Mouse (Mus musculus): ENCODE results near the gene Gm49322. TPM values are rescaled to one million over a fixed set of nuclear protein-coding genes. Genes with fewer than 3 reads are reported as not detected.

Gene Gm49322
- polyA plus RNA-seq, 1 experiment from 2014 or later = 2.5 TPM

GRCm38 (mm10) chr10:80611905-80612304, 6.1 kb downstream of the Gm49322 start:
- DNase-seq (no peak), ATAC-seq (ENCODE audit: low FRiP score, low TSS enrichment) (no peak)
- no peaks in the 10 kb centered on the region for H3K9me3 ChIP-seq (ENCODE audit: control insufficient read depth, low read length)
- no peak overlapping the region for H3K27ac ChIP-seq (replicated peaks; ENCODE audit: low read depth, low read length)
- H3K4me3 ChIP-seq (replicated peaks; ENCODE audit: low read depth, low read length) = no peak overlapping the region
- no peaks in the 10 kb centered on the region for H3K4me1 ChIP-seq (ENCODE audit: control insufficient read depth, insufficient read depth, low read length)
- no peaks in the 10 kb centered on the region for H3K27me3 ChIP-seq (ENCODE audit: control insufficient read depth, insufficient read depth, low read length)
- H3K36me3 ChIP-seq (ENCODE audit: control insufficient read depth, insufficient read depth, low read length) = peaks cover 72% of the 10 kb centered on the region
- H3K9ac ChIP-seq (replicated peaks; ENCODE audit: low read length) = no peak overlapping the region
- H3K4me2 ChIP-seq (ENCODE audit: low read length) = no peak overlapping the region
- 98% methylated on average over 3 of the region's 3 CpGs for WGBS

DNA sequence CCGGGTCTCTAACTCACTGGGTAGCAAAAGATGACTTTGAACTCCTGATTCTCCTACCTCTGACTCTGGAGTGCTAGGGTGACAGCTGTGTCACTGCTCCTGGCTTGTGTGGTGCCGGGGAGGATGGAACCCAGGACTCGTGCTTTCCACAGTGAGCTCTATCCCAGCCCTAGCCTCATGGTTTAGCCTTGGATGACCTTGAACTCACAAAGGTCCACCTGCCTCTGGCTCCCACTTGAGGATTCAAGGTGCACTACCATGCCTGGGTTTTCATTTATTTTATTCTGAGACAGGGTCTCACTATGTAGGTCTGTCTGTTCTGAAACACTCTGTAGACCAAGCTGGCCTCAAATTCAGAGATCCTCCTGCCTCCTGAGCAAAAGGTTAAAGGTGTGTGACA, 8.0 kb downstream of the Gm49322 start:
- H3K9ac ChIP-seq (replicated peaks; ENCODE audit: low read length) = no peak overlapping the region
- no peaks in the 10 kb centered on the region for H3K27me3 ChIP-seq (ENCODE audit: control insufficient read depth, insufficient read depth, low read length)
- 97% methylated on average over 3 of the region's 3 CpGs for WGBS
- ATAC-seq (ENCODE audit: low FRiP score, low TSS enrichment) (no peak), DNase-seq (no peak)
- H3K4me1 ChIP-seq (ENCODE audit: control insufficient read depth, insufficient read depth, low read length) = no peaks in the 10 kb centered on the region
- H3K4me2 ChIP-seq (ENCODE audit: low read length) = no peak overlapping the region
- no peak overlapping the region for H3K4me3 ChIP-seq (replicated peaks; ENCODE audit: low read depth, low read length)
- no peaks in the 10 kb centered on the region for H3K9me3 ChIP-seq (ENCODE audit: control insufficient read depth, low read length)
- H3K27ac ChIP-seq (replicated peaks; ENCODE audit: low read depth, low read length) = no peak overlapping the region
- peaks cover 53% of the 10 kb centered on the region for H3K36me3 ChIP-seq (ENCODE audit: control insufficient read depth, insufficient read depth, low read length)

DNA sequence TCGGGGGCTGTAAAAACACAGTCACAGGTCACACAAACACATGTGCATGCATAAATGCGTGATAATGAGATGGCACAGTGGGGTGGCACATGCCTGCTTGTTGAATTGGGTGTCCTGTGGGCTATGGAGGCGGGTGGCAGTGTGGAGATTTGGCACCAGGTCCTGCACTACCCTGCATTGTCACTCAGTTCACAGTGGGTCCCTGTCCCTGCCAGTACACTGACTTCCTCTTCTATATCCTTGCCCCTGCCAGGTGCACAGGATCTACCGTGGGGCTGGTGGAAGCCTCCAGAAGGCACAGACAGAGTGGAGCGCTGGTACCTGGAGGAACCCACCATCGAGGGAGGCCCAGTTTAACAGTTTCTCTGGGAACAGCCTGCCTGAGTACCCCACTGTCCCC, 8.5 kb downstream of the Gm49322 start:
- Histone ChIP-seq H3K36me3 (ENCODE audit: control insufficient read depth, insufficient read depth, low read length) (peaks cover 48% of the 10 kb centered on the region), H3K4me2 (ENCODE audit: low read length) (no peak overlapping the region), H3K27ac (replicated peaks; ENCODE audit: low read depth, low read length) (no peak overlapping the region), H3K9me3 (ENCODE audit: control insufficient read depth, low read length) (no peaks in the 10 kb centered on the region), H3K4me3 (replicated peaks; ENCODE audit: low read depth, low read length) (no peak overlapping the region), H3K27me3 (ENCODE audit: control insufficient read depth, insufficient read depth, low read length) (no peaks in the 10 kb centered on the region), H3K9ac (replicated peaks; ENCODE audit: low read length) (no peak overlapping the region), H3K4me1 (ENCODE audit: control insufficient read depth, insufficient read depth, low read length) (no peaks in the 10 kb centered on the region)
- DNase-seq (no peak), ATAC-seq (ENCODE audit: low FRiP score, low TSS enrichment) (no peak)
- 92% methylated on average over 6 of the region's 6 CpGs for WGBS

- peaks cover 26% of the 10 kb centered on the region for H3K36me3 ChIP-seq (ENCODE audit: control insufficient read depth, insufficient read depth, low read length)
- H3K9me3 ChIP-seq (ENCODE audit: control insufficient read depth, low read length) = no peaks in the 10 kb centered on the region
- no peaks in the 10 kb centered on the region for H3K27me3 ChIP-seq (ENCODE audit: control insufficient read depth, insufficient read depth, low read length)
- no peak overlapping the region for H3K4me3 ChIP-seq (replicated peaks; ENCODE audit: low read depth, low read length)
- ATAC-seq (ENCODE audit: low FRiP score, low TSS enrichment) (no peak), DNase-seq (no peak)
- no peak overlapping the region for H3K9ac ChIP-seq (replicated peaks; ENCODE audit: low read length)
- H3K4me2 ChIP-seq (ENCODE audit: low read length) = no peak overlapping the region
- WGBS = 85% methylated on average over 9 of the region's 9 CpGs
- H3K27ac ChIP-seq (replicated peaks; ENCODE audit: low read depth, low read length) = no peak overlapping the region
- peaks cover 6% of the 10 kb centered on the region for H3K4me1 ChIP-seq (ENCODE audit: control insufficient read depth, insufficient read depth, low read length)
Measured at GRCm38 (mm10) chr10:80618181-80618580, 12.4 kb downstream of the Gm49322 start.

- ATAC-seq (ENCODE audit: low FRiP score, low TSS enrichment) = no peak
- no peak overlapping the region for H3K9ac ChIP-seq (replicated peaks; ENCODE audit: low read length)
- H3K4me2 ChIP-seq (ENCODE audit: low read length) = no peak overlapping the region
- no peaks in the 10 kb centered on the region for H3K9me3 ChIP-seq (ENCODE audit: control insufficient read depth, low read length)
- 36% methylated on average over 8 of the region's 8 CpGs for WGBS
- no peaks in the 10 kb centered on the region for H3K27me3 ChIP-seq (ENCODE audit: control insufficient read depth, insufficient read depth, low read length)
- H3K27ac ChIP-seq (replicated peaks; ENCODE audit: low read depth, low read length) = no peak overlapping the region
- peaks cover 21% of the 10 kb centered on the region for H3K4me1 ChIP-seq (ENCODE audit: control insufficient read depth, insufficient read depth, low read length)
- peaks cover 15% of the 10 kb centered on the region for H3K36me3 ChIP-seq (ENCODE audit: control insufficient read depth, insufficient read depth, low read length)
- H3K4me3 ChIP-seq (replicated peaks; ENCODE audit: low read depth, low read length) = no peak overlapping the region
- no peak for DNase-seq
Measured at GRCm38 (mm10) chr10:80619465-80620244, 13.8 kb downstream of the Gm49322 start.

- Histone ChIP-seq H3K27ac (replicated peaks; ENCODE audit: low read depth, low read length) (no peak overlapping the region), H3K4me3 (replicated peaks; ENCODE audit: low read depth, low read length) (no peak overlapping the region), H3K9me3 (ENCODE audit: control insufficient read depth, low read length) (no peaks in the 10 kb centered on the region), H3K27me3 (ENCODE audit: control insufficient read depth, insufficient read depth, low read length) (no peaks in the 10 kb centered on the region), H3K4me2 (ENCODE audit: low read length) (no peak overlapping the region), H3K36me3 (ENCODE audit: control insufficient read depth, insufficient read depth, low read length) (peaks cover 8% of the 10 kb centered on the region), H3K4me1 (ENCODE audit: control insufficient read depth, insufficient read depth, low read length) (peaks cover 22% of the 10 kb centered on the region), H3K9ac (replicated peaks; ENCODE audit: low read length) (no peak overlapping the region)
- DNase-seq (no peak), ATAC-seq (ENCODE audit: low FRiP score, low TSS enrichment) (no peak)
- WGBS = 85% methylated on average over 9 of the region's 9 CpGs
Measured at GRCm38 (mm10) chr10:80620365-80620764, 14.5 kb downstream of the Gm49322 start.

DNA sequence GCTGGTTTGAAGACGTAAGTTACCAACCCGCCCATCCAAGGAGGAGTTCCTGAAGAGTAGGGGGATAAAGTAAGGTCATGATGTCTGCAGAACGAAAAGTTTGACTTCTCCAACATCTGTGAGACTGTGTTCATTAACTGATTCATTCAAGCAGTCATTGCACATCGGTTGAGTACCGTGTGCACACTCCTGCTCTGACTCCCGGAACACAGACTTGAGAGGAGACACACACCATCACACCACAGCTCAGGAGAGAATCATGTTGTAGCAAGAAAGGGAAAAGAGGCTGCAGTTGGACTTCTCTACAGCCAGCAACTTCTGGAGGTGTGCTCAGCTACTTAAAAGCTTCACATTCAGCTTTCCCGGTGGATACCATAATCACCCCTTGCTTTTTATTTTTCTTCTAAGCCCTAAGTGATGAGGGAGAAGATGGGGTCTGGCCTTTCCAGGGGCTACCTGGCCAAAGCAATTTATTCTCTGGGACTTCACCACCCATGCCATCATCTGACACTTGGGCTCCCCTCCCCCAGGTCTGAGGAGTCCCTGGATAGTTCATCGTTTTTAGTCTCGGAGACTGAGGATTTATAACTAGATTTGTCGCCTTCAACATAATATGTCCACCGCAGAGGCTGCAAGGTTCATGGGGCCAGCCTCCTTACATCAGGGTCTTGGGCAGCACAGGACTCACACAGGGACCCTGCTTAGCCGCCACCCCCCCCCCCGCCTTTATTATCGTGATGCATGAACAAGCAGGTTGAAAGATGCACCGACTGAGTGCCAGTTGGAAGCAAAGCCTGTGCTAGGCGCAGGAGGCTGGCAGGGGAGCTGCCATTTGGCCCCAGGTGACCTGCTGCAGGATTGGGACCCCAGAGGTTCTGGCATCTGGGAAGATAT, 15.2 kb downstream of the Gm49322 start:
- 52% methylated on average over 16 of the region's 16 CpGs for WGBS
- H3K4me1 ChIP-seq (ENCODE audit: control insufficient read depth, insufficient read depth, low read length) = peaks cover 22% of the 10 kb centered on the region
- H3K27me3 ChIP-seq (ENCODE audit: control insufficient read depth, insufficient read depth, low read length) = no peaks in the 10 kb centered on the region
- no peaks in the 10 kb centered on the region for H3K9me3 ChIP-seq (ENCODE audit: control insufficient read depth, low read length)
- peak overlapping the region; percentile 66 for H3K4me2 ChIP-seq (ENCODE audit: low read length)
- DNase-seq (no peak), ATAC-seq (ENCODE audit: low FRiP score, low TSS enrichment) (no peak)
- H3K27ac ChIP-seq (replicated peaks; ENCODE audit: low read depth, low read length) = peak overlapping the region; percentile 97
- H3K9ac ChIP-seq (replicated peaks; ENCODE audit: low read length) = peak overlapping the region; percentile 52
- peak overlapping the region; percentile 78 for H3K4me3 ChIP-seq (replicated peaks; ENCODE audit: low read depth, low read length)
- peaks cover 1% of the 10 kb centered on the region for H3K36me3 ChIP-seq (ENCODE audit: control insufficient read depth, insufficient read depth, low read length)

- ATAC-seq (ENCODE audit: low FRiP score, low TSS enrichment) = no peak
- Histone ChIP-seq H3K36me3 (ENCODE audit: control insufficient read depth, insufficient read depth, low read length) (no peaks in the 10 kb centered on the region), H3K4me1 (ENCODE audit: control insufficient read depth, insufficient read depth, low read length) (peaks cover 22% of the 10 kb centered on the region), H3K27ac (replicated peaks; ENCODE audit: low read depth, low read length) (peak overlapping the region; percentile 97), H3K27me3 (ENCODE audit: control insufficient read depth, insufficient read depth, low read length) (no peaks in the 10 kb centered on the region), H3K9ac (replicated peaks; ENCODE audit: low read length) (peak overlapping the region; percentile 52), H3K9me3 (ENCODE audit: control insufficient read depth, low read length) (no peaks in the 10 kb centered on the region), H3K4me3 (replicated peaks; ENCODE audit: low read depth, low read length) (peak overlapping the region; percentile 78), H3K4me2 (ENCODE audit: low read length) (peak overlapping the region; percentile 66)
- DNase-seq = no peak
- 3% methylated on average over 9 of the region's 9 CpGs for WGBS
Measured at GRCm38 (mm10) chr10:80621690-80621939, 15.8 kb downstream of the Gm49322 start.

Measured in midbrain, embryonic 14.5 days (tissue).